Mouse (Mus musculus) kidney, adult 2 months (tissue): ENCODE measurements at regions not wholly inside any gene's neighbourhood (a gene's known extent, or its start where the extent isn't known, plus 50 kb on each side); places are given as distances from the start of the nearest gene placed in this dataset.

Source experiments
- CTCF ChIP-seq: fragments of 200-500 bp; conservative IDR thresholded peaks from 2 replicates; pipeline ENCODE4 v1.5.1; 2011; ENCODE audit warnings: low read depth, mild to moderate bottlenecking, control low read depth, low read length, moderate library complexity, mixed read lengths; ENCODE audit not compliant: insufficient read depth, insufficient read length
- POLR2A ChIP-seq: fragments of 200-500 bp; IDR thresholded peaks from one replicate; pipeline ENCODE4 v1.6.1; 2011; ENCODE audit warnings: low read depth, low read length, control low read depth

DNA sequence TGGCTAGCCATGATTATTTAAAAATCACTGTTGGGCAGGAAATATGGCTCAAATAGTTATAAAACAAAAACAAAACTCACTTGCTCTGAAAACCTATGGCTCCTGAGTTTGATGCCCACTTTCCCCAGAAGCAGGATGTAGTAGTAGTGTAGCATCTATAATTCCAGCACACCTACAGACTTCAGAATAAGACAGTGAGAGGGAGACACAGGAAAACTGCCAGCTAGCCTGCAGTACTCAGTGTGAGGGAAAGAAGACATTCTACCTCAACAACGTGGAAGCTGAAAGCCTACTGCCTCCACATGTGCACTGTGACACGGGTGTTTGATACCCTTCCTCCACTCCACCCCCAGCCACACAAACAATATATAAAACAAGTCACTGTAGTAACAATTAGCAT is 68.9 kb upstream of the Fam216b start:
- TF ChIP-seq CTCF (no peak), POLR2A (no peak)
